Mouse (Mus musculus) gastrocnemius, postnatal 36 days (tissue): ENCODE data around the gene Zcchc14. TPM values are rescaled to one million over a fixed set of nuclear protein-coding genes. Genes with fewer than 3 reads are reported as not detected.
A peak's percentile ranks its signal among the peaks of the same experiment; 100 is the strongest.
"Not testable (repeated sequence)": the region's sequence is repeated elsewhere in the genome, so short reads cannot be mapped to it uniquely, and the experiment has no call there.

Experiments used
- DNase-seq, 2 experiments: peaks; one replicate each; pipeline ENCODE4 v3.0.0; 2022
- intact Hi-C: fragments of 180-260 bp; cut with DNase I; formaldehyde crosslinking; loops from one replicate; pipeline ENCODE4 v1.15.1; 2025
- total RNA-seq, 2 experiments: library from RNA; stranded (reverse); gene quantifications; 2 replicates each; pipeline ENCODE4 v1.2.3; 2021

Zcchc14 gene
- total RNA-seq, 2 experiments from 2014 or later: 14.2 to 17.2 TPM

GRCm38 (mm10) chr8:121668553-121668952 is 15.9 kb upstream of the Zcchc14 start:
- intact Hi-C loops: no loop called here

GRCm38 (mm10) chr8:121667936-121668500 is 15.3 kb upstream of the Zcchc14 start:
- DNase-seq, intact Hi-C loops: not testable (repeated sequence)

More at GRCm38 (mm10) chr8:121668553-121668952, 15.9 kb upstream of the Zcchc14 start:
- no peak for DNase-seq

GRCm38 (mm10) chr8:121665329-121665728 is 12.6 kb upstream of the Zcchc14 start:
- peak; percentile 53 to 59 for DNase-seq
- intact Hi-C loops: no loop called here

- DNase-seq: no peak
- intact Hi-C loops: no loop called here
Observed at GRCm38 (mm10) chr8:121663101-121663500, 10.4 kb upstream of the Zcchc14 start.

GRCm38 (mm10) chr8:121661631-121662357 is 9.1 kb upstream of the Zcchc14 start:
- no peak for DNase-seq
- intact Hi-C loops: no loop called here

GRCm38 (mm10) chr8:121660602-121661001 is 7.9 kb upstream of the Zcchc14 start:
- DNase-seq: no peak
- intact Hi-C loops: no loop called here

GRCm38 (mm10) chr8:121654966-121655494 is 2.3 kb upstream of the Zcchc14 start:
- DNase-seq: no peak
- intact Hi-C loops: loop anchor here (1.0 kb wide), 1 partner anchor 62 kb away; no protein-coding TSS in a partner anchor

GRCm38 (mm10) chr8:121654131-121654530 is 1.4 kb upstream of the Zcchc14 start:
- DNase-seq: no peak
- intact Hi-C loops: loop anchor here (1.0 kb wide), 1 partner anchor 61 kb away; no protein-coding TSS in a partner anchor

GRCm38 (mm10) chr8:121653340-121654019 is 779 bp upstream of the Zcchc14 start:
- DNase-seq: no peak
- intact Hi-C loops: loop anchor here (1.0 kb wide), 1 partner anchor 60 kb away; no protein-coding TSS in a partner anchor

GRCm38 (mm10) chr8:121651874-121652361 is 783 bp downstream of the Zcchc14 start:
- intact Hi-C loops: no loop called here

GRCm38 (mm10) chr8:121651308-121651873 is 1.3 kb downstream of the Zcchc14 start:
- intact Hi-C loops: no loop called here
- DNase-seq: no peak

More at GRCm38 (mm10) chr8:121651874-121652361, 783 bp downstream of the Zcchc14 start:
- peak in 1 of 2 experiments; percentile 46 for DNase-seq

- no peak for DNase-seq
- intact Hi-C loops: no loop called here
Observed at GRCm38 (mm10) chr8:121650389-121651307, 2.1 kb downstream of the Zcchc14 start.

- intact Hi-C loops: no loop called here
- DNase-seq: no peak
Observed at GRCm38 (mm10) chr8:121649904-121650303, 2.8 kb downstream of the Zcchc14 start.

- intact Hi-C loops: no loop called here
- no peak for DNase-seq
Observed at GRCm38 (mm10) chr8:121649423-121649822, 3.3 kb downstream of the Zcchc14 start.

GRCm38 (mm10) chr8:121648451-121648850 is 4.2 kb downstream of the Zcchc14 start:
- no peak for DNase-seq
- intact Hi-C loops: no loop called here

- intact Hi-C loops: no loop called here
- DNase-seq: no peak
Observed at GRCm38 (mm10) chr8:121647511-121648215, 5.0 kb downstream of the Zcchc14 start.

GRCm38 (mm10) chr8:121643384-121643783 is 9.3 kb downstream of the Zcchc14 start:
- intact Hi-C loops: no loop called here

GRCm38 (mm10) chr8:121642804-121643203 is 9.9 kb downstream of the Zcchc14 start:
- intact Hi-C loops: no loop called here
- DNase-seq: no peak

More at GRCm38 (mm10) chr8:121643384-121643783, 9.3 kb downstream of the Zcchc14 start:
- DNase-seq: no peak

GRCm38 (mm10) chr8:121636180-121636579 is 16.5 kb downstream of the Zcchc14 start:
- intact Hi-C loops: no loop called here

More at GRCm38 (mm10) chr8:121636180-121636579, 16.5 kb downstream of the Zcchc14 start:
- no peak for DNase-seq
